Mouse (Mus musculus) midbrain, postnatal 0 days (tissue): ENCODE measurements around the gene Naa10. TPM values are rescaled to one million over a fixed set of nuclear protein-coding genes. Genes with fewer than 3 reads are reported as not detected.

Experiments used
- ATAC-seq: fragments of 200-750 bp; cut with Nextera tagmentation; 2 replicates; pipeline ENCODE4 v1.8.0; 2017; ENCODE audit warnings: moderate number of reproducible peaks, mild to moderate bottlenecking, moderate TSS enrichment, moderate library complexity; ENCODE audit not compliant: low FRiP score
- DNase-seq: peaks from one replicate; pipeline ENCODE4 v3.0.0-alpha.2; 2015; ENCODE audit warnings: low spot score
- H3K27ac ChIP-seq: fragments of 300-500 bp; sonication (generic); 2 replicates; pipeline ENCODE4 v1.5.1; 2014; ENCODE audit warnings: low read depth, mild to moderate bottlenecking, low read length, mixed read lengths
- H3K27me3 ChIP-seq: fragments of 300-500 bp; sonication (generic); 2 replicates; pipeline ENCODE4 v1.6.1; 2014; ENCODE audit warnings: low read length, control low read depth, mixed read lengths; ENCODE audit not compliant: insufficient read depth
- H3K36me3 ChIP-seq: fragments of 300-500 bp; sonication (generic); 2 replicates; pipeline ENCODE4 v1.6.1; 2014; ENCODE audit warnings: low read length, control low read depth, mixed read lengths; ENCODE audit not compliant: insufficient read depth
- H3K4me1 ChIP-seq: fragments of 300-500 bp; sonication (generic); 2 replicates; pipeline ENCODE4 v1.6.1; 2014; ENCODE audit warnings: mild to moderate bottlenecking, control low read depth, antibody characterized with exemption, low read length, mixed read lengths; ENCODE audit not compliant: insufficient read depth
- H3K4me2 ChIP-seq: fragments of 300-500 bp; sonication (generic); 2 replicates; pipeline ENCODE4 v1.6.1; 2014; ENCODE audit warnings: low read depth, mild to moderate bottlenecking, low read length, mixed read lengths; ENCODE audit not compliant: poor library complexity, severe bottlenecking
- H3K4me3 ChIP-seq: fragments of 300-500 bp; sonication (generic); 2 replicates; pipeline ENCODE4 v1.5.1; 2014; ENCODE audit warnings: low read depth, mild to moderate bottlenecking, low read length, moderate library complexity
- H3K9ac ChIP-seq: fragments of 300-500 bp; sonication (generic); replicated peaks from 2 replicates; pipeline ENCODE4 v1.6.1; 2014; ENCODE audit warnings: mild to moderate bottlenecking, low read length, moderate library complexity, mixed read lengths; ENCODE audit not compliant: poor library complexity, severe bottlenecking
- H3K9me3 ChIP-seq: fragments of 300-500 bp; sonication (generic); 2 replicates; pipeline ENCODE4 v1.6.1; 2016; ENCODE audit warnings: low read length, control low read depth
- CTCF ChIP-seq: IDR thresholded peaks from 2 replicates; pipeline ENCODE4 v1.5.1; 2016; ENCODE audit warnings: antibody characterized with exemption, mild to moderate bottlenecking
- WGBS: fragments of 180-500 bp; shearing (Covaris S2); extraction: QIAGEN DNeasy Blood & Tissue Kit; methylation state at CpG from one replicate; pipeline ENCODE4 v1.1.7; 2014; 5-methylcytosine and 5-hydroxymethylcytosine counted together
- polyA plus RNA-seq: library from polyadenylated mRNA; unstranded; fragments of >200 nt; fragmentation: Nextera tagmentation; extraction: Ambion mirVana; gene quantifications from 2 replicates; pipeline ENCODE4 v1.2.1, GENCODE M21; 2015
- total RNA-seq: library from RNA; depleted of rRNA; stranded (reverse); fragments of >200 nt; gene quantifications from 2 replicates; pipeline ENCODE4 v1.2.3, GENCODE M21; 2014

The Naa10 gene
- total and polyA plus RNA-seq, 2 experiments from 2014 or later, result 81.8 to 83.0 TPM

DNA sequence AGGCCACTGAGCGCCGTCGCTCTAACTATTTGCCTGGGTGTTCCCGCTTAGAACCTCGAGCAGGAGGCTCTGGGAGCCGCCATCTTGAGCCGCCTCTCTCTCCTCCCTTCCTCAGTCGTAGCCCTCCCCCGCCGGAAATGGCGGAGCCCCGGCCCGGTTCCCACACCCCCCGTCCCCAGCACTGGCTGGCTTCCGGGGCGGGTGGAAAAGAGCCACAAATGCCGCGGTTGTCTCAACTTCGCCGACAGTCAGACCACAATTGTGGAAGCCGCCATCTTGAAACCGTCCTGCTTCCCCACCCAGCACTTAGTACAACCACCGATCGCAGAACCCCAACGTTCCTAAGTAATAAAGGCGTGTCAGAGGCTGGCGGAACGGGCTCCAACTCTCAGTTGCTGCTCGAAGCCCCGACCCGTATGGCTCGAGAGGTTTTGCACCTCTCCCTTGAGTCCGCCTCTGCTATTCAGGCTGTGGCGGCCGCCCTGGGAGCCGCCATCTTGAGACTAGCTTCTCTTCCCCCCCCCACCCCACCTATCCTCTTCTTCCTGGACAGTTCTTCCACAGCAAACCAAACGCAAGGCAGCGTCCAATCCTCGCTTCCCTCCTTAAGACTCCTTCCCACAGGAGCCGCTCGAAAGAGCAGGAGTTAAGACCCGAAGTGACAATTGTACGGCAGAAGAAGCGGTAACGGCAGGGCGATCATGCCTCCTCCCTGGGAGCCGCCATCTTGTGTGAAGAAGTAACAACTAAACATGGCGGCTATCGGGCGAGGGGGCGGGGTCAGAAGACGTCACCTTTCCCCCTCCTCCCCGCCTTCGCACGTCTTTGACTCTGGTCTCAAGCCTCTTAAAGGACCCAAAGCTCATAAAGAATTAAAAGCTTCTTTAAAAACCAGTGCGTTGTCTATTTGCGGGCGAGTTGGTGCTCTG, 44.8 kb upstream of the Naa10 start, which contains the start of gene Hcfc1:
Gene Hcfc1 (minus strand): TSS at position 110 of the 929 bp plus-strand sequence.
- no peak for TF ChIP-seq CTCF
- 18% methylated on average over 56 of the region's 58 CpGs for WGBS
- H3K27me3 ChIP-seq, result no peaks in the 10 kb centered on the region

DNA sequence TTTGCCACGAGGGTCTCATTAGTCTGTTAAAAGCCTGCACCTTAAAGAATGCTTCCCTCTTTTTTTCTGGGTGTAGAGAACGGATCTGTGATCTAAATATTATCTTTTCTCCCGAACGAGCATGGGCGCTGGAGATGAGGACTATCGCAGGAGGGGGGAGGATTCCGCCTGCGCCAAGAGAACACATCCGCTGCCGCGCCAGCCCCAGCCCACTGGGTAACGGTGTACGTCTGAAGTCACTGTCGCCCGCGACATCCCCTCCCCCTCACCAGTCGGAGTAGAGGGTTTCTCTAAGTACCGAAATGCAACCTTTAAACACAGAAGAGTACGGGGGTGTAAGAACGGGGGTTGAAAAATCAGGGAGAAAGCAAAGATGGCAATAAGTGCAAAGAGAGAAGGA, 43.6 kb upstream of the Naa10 start:
- peak overlapping the region; percentile 47 for H3K9ac ChIP-seq
- WGBS, result 19% methylated on average over 20 of the region's 20 CpGs
- no peaks in the 10 kb centered on the region for H3K36me3 ChIP-seq
- peaks cover 3% of the 10 kb centered on the region; the same call in 1 of the 2 replicates for H3K4me1 ChIP-seq
- H3K9me3 ChIP-seq, result no peaks in the 10 kb centered on the region
- H3K4me3 ChIP-seq, result peak overlapping the region; percentile 58
- peak; percentile 59 for DNase-seq
- peak overlapping the region; percentile 95; the same call in 1 of the 2 replicates for H3K27ac ChIP-seq
- H3K4me2 ChIP-seq, result peak overlapping the region; percentile 69
- H3K27me3 ChIP-seq, result no peaks in the 10 kb centered on the region
- no peak for TF ChIP-seq CTCF
- ATAC-seq, result no peak

More for the DNA sequence above, 44.8 kb upstream of the Naa10 start, which contains the start of gene Hcfc1:
- DNase-seq (peak; percentile 89), ATAC-seq (peak; percentile 85)
- Histone ChIP-seq H3K4me3 (peak within 1 kb of the TSS; percentile 58), H3K4me2 (peak within 1 kb of the TSS; percentile 69), H3K27ac (peak within 1 kb of the TSS; percentile 95), H3K4me1 (peaks cover 3% of the 10 kb centered on the region; the same call in 1 of the 2 replicates), H3K9ac (peak within 1 kb of the TSS; percentile 72), H3K9me3 (no peaks in the 10 kb centered on the region), H3K36me3 (no peaks in the 10 kb centered on the region)

DNA sequence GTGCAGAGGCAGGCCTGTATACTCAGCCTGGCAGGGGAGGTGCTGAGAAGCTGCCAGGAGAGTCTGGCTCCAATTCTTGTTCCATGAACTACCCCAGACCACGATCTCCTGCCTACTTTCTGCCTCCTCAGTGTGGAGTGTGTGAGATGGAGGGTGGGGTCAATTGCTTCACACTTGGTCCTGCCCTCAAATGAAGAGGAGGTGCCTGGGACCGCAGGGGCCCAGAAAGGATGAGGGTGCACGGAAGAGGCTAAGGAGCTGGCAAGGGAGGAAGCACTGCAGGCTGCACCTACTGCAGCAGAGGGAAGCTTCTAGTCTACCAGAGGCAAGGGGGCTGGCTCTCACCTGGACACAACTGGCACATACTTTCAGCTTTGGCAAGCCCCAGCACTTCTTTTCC, 42.6 kb upstream of the Naa10 start:
- ATAC-seq, result no peak
- 46% methylated on average over 3 of the region's 3 CpGs for WGBS
- H3K9ac ChIP-seq, result peak overlapping the region; percentile 50
- no peak overlapping the region for H3K27ac ChIP-seq
- TF ChIP-seq CTCF, result no peak
- H3K4me3 ChIP-seq, result peak overlapping the region; percentile 58
- no peaks in the 10 kb centered on the region for H3K9me3 ChIP-seq
- no peak for DNase-seq
- H3K4me1 ChIP-seq, result peaks cover 3% of the 10 kb centered on the region; the same call in 1 of the 2 replicates
- H3K27me3 ChIP-seq, result no peaks in the 10 kb centered on the region
- peak overlapping the region; percentile 69 for H3K4me2 ChIP-seq
- no peaks in the 10 kb centered on the region for H3K36me3 ChIP-seq

- H3K4me1 ChIP-seq, result no peaks in the 10 kb centered on the region
- H3K36me3 ChIP-seq, result peaks cover 35% of the 10 kb centered on the region
- no peak overlapping the region for H3K9ac ChIP-seq
- no peak for DNase-seq
- 95% methylated on average over 6 of the region's 6 CpGs for WGBS
- no peaks in the 10 kb centered on the region for H3K27me3 ChIP-seq
- H3K9me3 ChIP-seq, result no peaks in the 10 kb centered on the region
- no peak for ATAC-seq
- no peak for TF ChIP-seq CTCF
- H3K4me2 ChIP-seq, result no peak overlapping the region
- no peak overlapping the region for H3K27ac ChIP-seq
- H3K4me3 ChIP-seq, result no peak overlapping the region
These were observed 33.2 kb upstream of the Naa10 start for GRCm38 (mm10) chrX:73954988-73955387.

DNA sequence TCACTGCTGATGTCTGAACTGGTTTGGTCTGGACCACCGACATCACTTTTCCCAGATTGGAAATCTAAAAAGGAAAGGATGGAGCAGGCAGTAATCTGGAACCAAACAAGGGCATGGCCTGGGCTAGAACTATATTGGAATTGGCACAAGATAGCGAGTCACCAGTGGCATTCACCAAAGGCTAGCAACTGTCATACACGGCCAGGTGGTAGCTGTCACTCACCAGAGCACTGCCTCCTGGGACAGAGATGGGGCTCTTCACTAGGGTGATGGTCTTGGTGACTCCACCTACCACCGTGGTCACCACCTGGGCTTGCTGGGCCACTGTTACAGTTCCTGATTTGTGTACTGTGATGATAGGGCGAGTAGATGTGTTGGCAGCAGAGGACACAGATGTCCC, 30.9 kb upstream of the Naa10 start:
- ATAC-seq (no peak), DNase-seq (no peak)
- Histone ChIP-seq H3K36me3 (peaks cover 50% of the 10 kb centered on the region), H3K4me1 (no peaks in the 10 kb centered on the region), H3K27me3 (no peaks in the 10 kb centered on the region), H3K9me3 (no peaks in the 10 kb centered on the region), H3K4me3 (no peak overlapping the region), H3K27ac (no peak overlapping the region), H3K4me2 (no peak overlapping the region), H3K9ac (no peak overlapping the region)
- 90% methylated on average over 5 of the region's 5 CpGs for WGBS
- no peak for TF ChIP-seq CTCF

GRCm38 (mm10) chrX:73949341-73949740, 27.6 kb upstream of the Naa10 start:
- Histone ChIP-seq H3K9me3 (no peaks in the 10 kb centered on the region), H3K4me1 (no peaks in the 10 kb centered on the region), H3K36me3 (peaks cover 53% of the 10 kb centered on the region), H3K4me2 (no peak overlapping the region), H3K4me3 (no peak overlapping the region), H3K27me3 (no peaks in the 10 kb centered on the region), H3K27ac (no peak overlapping the region), H3K9ac (no peak overlapping the region)
- TF ChIP-seq CTCF, result no peak
- WGBS, result 92% methylated on average over 10 of the region's 10 CpGs
- ATAC-seq (no peak), DNase-seq (no peak)
